Mouse (Mus musculus): ENCODE data around the gene Rnf145. TPM values are rescaled to one million over a fixed set of nuclear protein-coding genes. Genes with fewer than 3 reads are reported as not detected.

Rnf145 gene
- polyA plus RNA-seq, 1 experiment from 2014 or later: 45.9 TPM

DNA sequence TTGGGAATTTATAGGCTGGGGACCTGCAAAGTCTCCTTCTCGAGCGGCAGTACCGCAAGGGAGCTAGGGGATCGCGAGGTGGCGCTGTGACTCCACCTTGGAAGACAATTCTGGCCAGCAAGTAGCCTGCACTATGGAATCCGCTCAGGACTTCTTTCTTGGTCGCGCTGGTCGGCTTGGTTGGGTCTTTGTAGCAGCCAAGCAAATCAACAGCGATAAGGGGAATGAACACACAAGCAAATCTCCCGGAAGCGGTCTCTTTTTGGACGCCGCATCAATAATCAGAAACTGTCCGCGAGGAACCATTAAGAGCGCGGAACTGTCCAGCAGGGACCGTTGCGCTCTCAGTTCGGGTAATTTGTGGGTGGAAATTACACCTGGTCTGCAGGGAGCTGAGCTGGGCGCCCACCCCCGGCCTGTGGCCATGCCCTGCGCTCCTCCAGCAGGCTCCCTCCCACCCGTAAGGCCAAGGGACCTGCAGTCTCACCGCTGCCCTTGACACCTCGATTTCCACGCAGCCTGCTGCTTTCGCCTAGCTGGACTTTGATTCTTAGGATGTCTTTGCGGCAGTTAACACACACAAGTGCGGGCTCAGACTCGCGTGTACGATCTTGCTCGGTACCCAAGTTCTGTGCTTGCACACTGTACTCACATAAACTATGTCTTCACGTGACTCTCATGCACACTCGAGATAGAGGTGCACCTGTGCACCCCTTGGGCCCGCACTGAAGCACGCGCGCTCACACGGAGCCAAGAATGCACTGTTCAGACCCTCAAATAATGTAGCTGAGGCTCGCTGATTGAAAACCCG, 92.4 kb downstream of the Rnf145 start:
- peak overlapping the region; percentile 59 for H3K4me2 ChIP-seq
- H3K9me3 ChIP-seq (replicated peaks): no peaks in the 10 kb centered on the region
- peak overlapping the region; percentile 27 for H3K4me3 ChIP-seq (replicated peaks)
- H3K27ac ChIP-seq: no peak overlapping the region
- peak; percentile 39 for DNase-seq
- peaks cover 7% of the 10 kb centered on the region for H3K4me1 ChIP-seq (replicated peaks)
- WGBS (ENCODE audit: insufficient replicate concordance): 1% methylated on average over 45 of the region's 45 CpGs
- peaks cover 65% of the 10 kb centered on the region for H3K27me3 ChIP-seq
- H3K9ac ChIP-seq: no peak overlapping the region
- ATAC-seq (ENCODE audit: low read depth): no peak
- H3K36me3 ChIP-seq: no peaks in the 10 kb centered on the region

DNA sequence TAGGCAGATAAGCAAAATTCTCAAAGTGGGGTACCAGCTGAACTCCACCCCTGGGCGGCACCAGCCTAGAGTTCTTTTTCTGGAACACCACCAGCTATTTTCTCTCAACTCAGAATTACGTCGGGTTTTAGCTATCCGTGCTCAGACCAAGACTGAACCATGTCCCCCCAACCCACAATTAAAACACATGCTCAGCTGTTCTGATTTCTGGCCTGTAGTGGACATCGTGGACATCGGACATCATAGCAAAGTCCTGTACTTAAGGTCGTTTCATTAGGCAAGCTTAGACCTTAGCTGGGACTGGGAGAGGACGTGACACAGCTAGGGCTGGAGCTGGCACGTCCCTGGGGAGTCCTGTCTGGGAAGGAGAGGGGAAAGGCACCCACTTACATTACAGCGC, 93.4 kb downstream of the Rnf145 start:
- Histone ChIP-seq H3K9me3 (replicated peaks) (no peaks in the 10 kb centered on the region), H3K36me3 (no peaks in the 10 kb centered on the region), H3K27ac (no peak overlapping the region), H3K4me3 (replicated peaks) (no peak overlapping the region), H3K4me2 (0 out of 2 replicates have a peak overlapping the region, but pooled peaks have one; percentile 45), H3K4me1 (replicated peaks) (peaks cover 13% of the 10 kb centered on the region), H3K27me3 (peaks cover 74% of the 10 kb centered on the region), H3K9ac (no peak overlapping the region)
- WGBS (ENCODE audit: insufficient replicate concordance): 6% methylated on average over 10 of the region's 10 CpGs
- DNase-seq (no peak), ATAC-seq (ENCODE audit: low read depth) (no peak)

DNA sequence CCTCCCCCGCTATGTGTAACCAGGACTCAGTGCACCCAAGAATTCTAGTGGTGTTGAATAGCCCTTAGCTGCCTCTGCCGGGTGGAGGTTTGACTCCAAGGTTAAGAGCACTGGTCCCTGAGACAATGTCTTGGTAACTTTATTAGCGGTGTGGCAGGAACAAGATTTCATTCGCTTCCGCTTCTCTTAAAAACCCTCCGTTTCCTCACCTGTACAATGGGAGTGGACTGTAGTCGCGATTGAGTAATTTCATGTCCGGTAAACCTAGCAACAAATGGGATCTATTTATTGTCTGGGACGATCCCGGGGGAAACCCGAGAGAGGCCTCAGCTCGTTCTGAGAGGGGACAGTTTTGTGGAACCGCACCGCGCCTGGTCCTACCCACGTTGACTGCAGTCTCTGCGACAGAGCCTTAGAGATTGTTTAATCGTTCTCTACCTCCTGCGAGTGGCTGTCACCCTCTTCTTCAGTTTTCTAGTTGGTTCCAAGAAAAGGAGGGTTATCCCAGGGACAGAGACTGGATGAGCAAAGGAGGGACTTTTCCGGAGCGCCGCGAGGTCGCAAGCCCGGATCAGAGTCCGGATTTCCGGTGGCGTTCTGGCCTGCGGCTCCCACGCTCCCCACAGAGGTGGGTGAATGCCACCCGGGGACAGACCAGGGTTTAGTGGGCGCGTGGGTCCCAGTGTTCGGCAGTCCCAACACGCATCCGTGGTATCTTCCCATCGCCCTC, 94.1 kb downstream of the Rnf145 start:
- no peak for ATAC-seq (ENCODE audit: low read depth)
- Histone ChIP-seq H3K9me3 (replicated peaks) (no peaks in the 10 kb centered on the region), H3K4me1 (replicated peaks) (peaks cover 16% of the 10 kb centered on the region), H3K27ac (no peak overlapping the region), H3K4me2 (peak overlapping the region; percentile 45), H3K27me3 (peaks cover 81% of the 10 kb centered on the region), H3K36me3 (no peaks in the 10 kb centered on the region), H3K4me3 (replicated peaks) (peak overlapping the region; percentile 22), H3K9ac (no peak overlapping the region)
- DNase-seq: no peak
- WGBS (ENCODE audit: insufficient replicate concordance): under 1% methylated on average over 38 of the region's 38 CpGs

DNA sequence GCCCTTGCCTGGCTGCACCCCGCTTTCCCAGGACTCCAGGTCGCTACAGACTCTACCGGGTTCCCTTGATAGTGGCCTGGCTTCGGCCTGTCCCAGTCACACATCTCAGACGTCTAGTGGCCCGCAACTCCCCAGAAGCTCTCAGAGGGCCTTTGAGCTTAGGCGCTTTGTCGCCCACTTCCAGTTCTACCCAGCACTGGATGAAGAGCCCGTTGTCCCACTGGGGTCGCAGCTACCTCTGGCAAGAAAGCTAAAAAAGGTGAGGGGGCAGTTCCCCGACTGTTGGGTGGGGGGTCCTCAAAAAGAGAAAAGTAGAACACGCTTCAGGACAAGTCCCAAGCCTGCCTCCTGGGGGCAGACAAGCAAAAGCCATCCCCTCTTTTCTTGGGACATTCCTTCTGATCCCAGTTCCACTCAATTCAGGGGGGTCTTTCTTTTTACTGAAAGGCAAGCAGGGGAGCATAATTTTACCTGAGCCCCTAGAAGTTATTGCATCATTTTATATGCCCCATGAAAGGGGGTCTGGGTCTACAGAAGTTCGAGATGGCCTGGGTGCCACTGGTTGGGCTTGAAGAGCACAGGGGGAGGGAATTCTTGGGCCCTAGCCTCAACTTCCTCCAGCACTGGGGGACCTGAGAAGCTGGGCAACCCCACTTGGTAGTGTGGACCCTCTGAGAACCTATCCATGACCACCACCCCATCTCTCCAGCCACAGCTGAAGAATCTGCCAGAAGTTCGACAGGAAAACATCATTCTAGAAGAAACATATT, 94.8 kb downstream of the Rnf145 start:
- Histone ChIP-seq H3K9me3 (replicated peaks) (no peaks in the 10 kb centered on the region), H3K27ac (no peak overlapping the region), H3K4me2 (peak overlapping the region; percentile 45), H3K27me3 (peaks cover 89% of the 10 kb centered on the region), H3K9ac (no peak overlapping the region), H3K4me1 (replicated peaks) (peaks cover 16% of the 10 kb centered on the region), H3K4me3 (replicated peaks) (peak overlapping the region; percentile 22), H3K36me3 (no peaks in the 10 kb centered on the region)
- 6% methylated on average over 14 of the region's 14 CpGs for WGBS (ENCODE audit: insufficient replicate concordance)
- DNase-seq (no peak), ATAC-seq (ENCODE audit: low read depth) (no peak)

Small RNA genes within 50 kb of the gene (microRNA-seq; reads per million reads assigned to microRNA genes)
- gene Gm22121: not detected

Other genes starting within 250 kb of the Rnf145 start
- not detected in 2 replicates for gene Il12b, start 118.9 kb upstream of the Rnf145 start, polyA plus RNA-seq (2015; fragmentation: Nextera tagmentation; extraction: Ambion mirVana)
- gene Ublcp1, start 48.5 kb upstream of the Rnf145 start, polyA plus RNA-seq (2015; fragmentation: Nextera tagmentation; extraction: Ambion mirVana): 43.9 and 47.6 TPM in 2 replicates
- gene Ebf1, start 98.4 kb downstream of the Rnf145 start, polyA plus RNA-seq (2015; fragmentation: Nextera tagmentation; extraction: Ambion mirVana): 0.24 and 0.31 TPM in 2 replicates

Data from liver, embryonic 13.5 days (tissue).